Mouse (Mus musculus): ENCODE results near the gene Zfp558.

- no peak for TF ChIP-seq POLR2A (IDR thresholded peaks at IDR 0.05; ENCODE audit: low read depth, low read length)
- no peak for TF ChIP-seq CTCF (IDR thresholded peaks at IDR 0.05; ENCODE audit: extremely low read depth, insufficient read depth, insufficient read length, insufficient replicate concordance)
Observed at GRCm38 (mm10) chr9:18508098-18508497, 30.0 kb upstream of the Zfp558 start.
